Mouse (Mus musculus) ES-E14 (cell line): ENCODE data around the gene Ap1s2. TPM values are rescaled to one million over a fixed set of nuclear protein-coding genes. Genes with fewer than 3 reads are reported as not detected.

Experiments used
- DNase-seq: peaks from one replicate; pipeline ENCODE4 v3.0.0-alpha.2; 2013; ENCODE audit warnings: low read depth, low spot score
- H3K27ac ChIP-seq: 2 replicates; pipeline ENCODE4 v1.5.1; 2012; ENCODE audit warnings: low read depth, mild to moderate bottlenecking, low read length, moderate library complexity, mixed read lengths; ENCODE audit not compliant: poor library complexity, insufficient read depth, severe bottlenecking
- H3K36me3 ChIP-seq: 2 replicates; pipeline ENCODE4 v1.6.1; 2012; ENCODE audit warnings: mild to moderate bottlenecking, low read length, moderate library complexity, mixed read lengths; ENCODE audit not compliant: control insufficient read depth, poor library complexity, insufficient read depth, severe bottlenecking
- H3K4me1 ChIP-seq, 2 experiments: fragments of 150-350 bp in 1 of 2; sonication (generic) in 1 of 2; 2 replicates each; pipeline ENCODE4 v1.6.1; 2012; ENCODE audit warnings: low read length in 2 of 2, mild to moderate bottlenecking in 1 of 2, mixed read lengths in 1 of 2; ENCODE audit not compliant: control insufficient read depth in 2 of 2, insufficient read depth in 2 of 2, poor library complexity in 1 of 2
- H3K4me3 ChIP-seq, 2 experiments: fragments of 150-350 bp in 1 of 2; sonication (generic) in 1 of 2; 2 replicates each; pipeline ENCODE4 v1.5.1; 2012; ENCODE audit warnings: low read length in 2 of 2, low read depth in 1 of 2, mild to moderate bottlenecking in 1 of 2, mixed read lengths in 1 of 2; ENCODE audit not compliant: insufficient read depth in 1 of 2, poor library complexity in 1 of 2, severe bottlenecking in 1 of 2
- H3K9ac ChIP-seq: 2 replicates; pipeline ENCODE4 v1.6.1; 2012; ENCODE audit warnings: low read depth, mild to moderate bottlenecking, low read length, mixed read lengths; ENCODE audit not compliant: poor library complexity, insufficient read depth, severe bottlenecking
- H3K9me3 ChIP-seq: fragments of 150-350 bp; sonication (generic); 2 replicates; pipeline ENCODE4 v1.6.1; 2012; ENCODE audit warnings: low read depth, mild to moderate bottlenecking, low read length; ENCODE audit not compliant: control insufficient read depth, insufficient read depth
- CHD2 ChIP-seq: IDR thresholded peaks from 2 replicates; pipeline ENCODE4 v1.6.1; 2014; ENCODE audit warnings: mild to moderate bottlenecking, low read depth, low read length, inconsistent platforms
- HCFC1 ChIP-seq: IDR thresholded peaks from 2 replicates; pipeline ENCODE4 v1.6.1; 2012; ENCODE audit warnings: low read length, inconsistent platforms, borderline replicate concordance; ENCODE audit not compliant: insufficient read depth
- MAFK ChIP-seq: IDR thresholded peaks from 2 replicates; pipeline ENCODE4 v1.6.1; 2014; ENCODE audit warnings: mild to moderate bottlenecking, low read depth, low read length, inconsistent platforms; ENCODE audit not compliant: insufficient read depth
- ZC3H11A ChIP-seq: IDR thresholded peaks from 2 replicates; pipeline ENCODE4 v1.6.1; 2012; ENCODE audit warnings: low read depth, mild to moderate bottlenecking, inconsistent platforms, low read length, borderline replicate concordance
- ZNF384 ChIP-seq: IDR thresholded peaks from 2 replicates; pipeline ENCODE4 v1.6.1; 2012; ENCODE audit warnings: low read depth, low read length, inconsistent platforms
- in situ Hi-C, 2 experiments: fragments of 600-800 bp; cut with MboI; formaldehyde crosslinking; loops; one replicate each; pipeline ENCODE4 v1.15.1; 2025; ENCODE audit warnings: low sequenced_read_pairs in 2 of 2, inconsistent platforms in 1 of 2; ENCODE audit not compliant: unreplicated experiment in 2 of 2
- total RNA-seq: library from RNA; depleted of rRNA; stranded (reverse); fragments of 300-350 nt; gene quantifications from 2 replicates; pipeline ENCODE4 v1.2.3, GENCODE M21; 2012

Ap1s2 gene
- total RNA-seq, 1 experiment: 15.4 TPM

GRCm38 (mm10) chrX:163929550-163929949, 20.7 kb downstream of the Ap1s2 start:
- Histone ChIP-seq H3K4me3 (no peak overlapping the region), H3K36me3 (no peaks in the 10 kb centered on the region), H3K9me3 (no peaks in the 10 kb centered on the region), H3K9ac (no peak overlapping the region), H3K4me1 (no peaks in the 10 kb centered on the region), H3K27ac (no peak overlapping the region)
- TF ChIP-seq ZNF384: no peak
- no peak for TF ChIP-seq MAFK
- no peak for TF ChIP-seq ZC3H11A
- no peak for TF ChIP-seq HCFC1
- no peak for TF ChIP-seq CHD2
- in situ Hi-C loops: no loop called here
- no peak for DNase-seq

GRCm38 (mm10) chrX:163934731-163935130, 25.9 kb downstream of the Ap1s2 start:
- no peak for DNase-seq
- no peak for TF ChIP-seq ZC3H11A
- no peak for TF ChIP-seq ZNF384
- TF ChIP-seq HCFC1: no peak
- TF ChIP-seq CHD2: no peak
- TF ChIP-seq MAFK: no peak
- Histone ChIP-seq H3K36me3 (no peaks in the 10 kb centered on the region; the same call in 1 of the 2 replicates), H3K4me3 (no peak overlapping the region), H3K9me3 (no peaks in the 10 kb centered on the region), H3K27ac (no peak overlapping the region), H3K4me1 (no peaks in the 10 kb centered on the region; a peak in 1 of 4 replicates), H3K9ac (no peak overlapping the region)
- in situ Hi-C loops: no loop called here

GRCm38 (mm10) chrX:163938587-163938986, 29.8 kb downstream of the Ap1s2 start:
- peaks cover 10% of the 10 kb centered on the region for H3K36me3 ChIP-seq

GRCm38 (mm10) chrX:163944381-163944780, 35.6 kb downstream of the Ap1s2 start:
- peaks cover 16% of the 10 kb centered on the region for H3K36me3 ChIP-seq

More at GRCm38 (mm10) chrX:163938587-163938986, 29.8 kb downstream of the Ap1s2 start:
- in situ Hi-C loops: no loop called here
- Histone ChIP-seq H3K27ac (no peak overlapping the region), H3K4me3 (no peak overlapping the region), H3K9me3 (no peaks in the 10 kb centered on the region), H3K4me1 (no peaks in the 10 kb centered on the region; a peak in 1 of 4 replicates), H3K9ac (no peak overlapping the region)
- TF ChIP-seq ZC3H11A: no peak
- TF ChIP-seq CHD2: no peak
- TF ChIP-seq MAFK: no peak
- no peak for TF ChIP-seq HCFC1
- TF ChIP-seq ZNF384: no peak
- no peak for DNase-seq

GRCm38 (mm10) chrX:163951618-163952017, 42.8 kb downstream of the Ap1s2 start:
- TF ChIP-seq HCFC1 (no peak), MAFK (no peak)
- H3K27ac ChIP-seq: no peak overlapping the region
- no peak overlapping the region for H3K4me3 ChIP-seq
- no peaks in the 10 kb centered on the region for H3K9me3 ChIP-seq
- H3K4me1 ChIP-seq: no peaks in the 10 kb centered on the region
- no peak for DNase-seq
- in situ Hi-C loops: loop anchor here in 1 of 2 experiments (10.0 kb wide), 1 partner anchor 123 kb away; the partner anchor contains the start of gene Siah1b
- H3K36me3 ChIP-seq: peaks cover 8% of the 10 kb centered on the region
- H3K9ac ChIP-seq: no peak overlapping the region

More at GRCm38 (mm10) chrX:163944381-163944780, 35.6 kb downstream of the Ap1s2 start:
- Histone ChIP-seq H3K4me1 (no peaks in the 10 kb centered on the region), H3K9me3 (no peaks in the 10 kb centered on the region), H3K9ac (no peak overlapping the region), H3K4me3 (no peak overlapping the region), H3K27ac (no peak overlapping the region)
- no peak for DNase-seq
- no peak for TF ChIP-seq HCFC1
- no peak for TF ChIP-seq ZNF384
- in situ Hi-C loops: no loop called here
